Mouse (Mus musculus): ENCODE results near the gene Npas4. TPM values are rescaled to one million over a fixed set of nuclear protein-coding genes. Genes with fewer than 3 reads are reported as not detected.

Gene Npas4
- 0.05 and 0.09 TPM in 2 replicates for total RNA-seq (2012; rRNA removed)

DNA sequence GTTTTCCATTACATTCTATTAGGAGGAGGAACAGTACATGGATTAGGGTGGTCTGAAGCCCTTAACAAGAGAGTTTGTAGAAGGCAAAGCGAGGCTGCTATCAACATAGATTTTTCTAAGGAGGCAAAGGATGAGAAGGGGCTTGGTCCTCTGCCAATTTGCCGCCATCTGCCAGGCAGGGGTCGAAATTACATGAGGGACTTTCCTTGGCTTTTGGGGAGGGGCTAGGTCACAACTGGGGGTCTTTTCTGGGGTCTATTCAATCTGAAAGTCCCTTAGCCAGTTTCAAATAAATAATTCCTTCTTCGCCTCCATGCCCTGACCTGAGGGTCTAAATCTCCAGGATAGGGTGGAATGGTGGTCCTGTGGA, at the start of gene Npas4:
TSS of gene Npas4 (minus strand) at position 61 of the 370 bp plus-strand sequence.
- peak within 1 kb of the TSS; percentile 30 to 48; a peak in 2 of 4 replicates for H3K4me3 ChIP-seq (ENCODE audit: insufficient read depth in 1 of 2, low read depth in 1 of 2, low read length in 2 of 2, poor library complexity in 1 of 2, severe bottlenecking in 1 of 2)

DNA sequence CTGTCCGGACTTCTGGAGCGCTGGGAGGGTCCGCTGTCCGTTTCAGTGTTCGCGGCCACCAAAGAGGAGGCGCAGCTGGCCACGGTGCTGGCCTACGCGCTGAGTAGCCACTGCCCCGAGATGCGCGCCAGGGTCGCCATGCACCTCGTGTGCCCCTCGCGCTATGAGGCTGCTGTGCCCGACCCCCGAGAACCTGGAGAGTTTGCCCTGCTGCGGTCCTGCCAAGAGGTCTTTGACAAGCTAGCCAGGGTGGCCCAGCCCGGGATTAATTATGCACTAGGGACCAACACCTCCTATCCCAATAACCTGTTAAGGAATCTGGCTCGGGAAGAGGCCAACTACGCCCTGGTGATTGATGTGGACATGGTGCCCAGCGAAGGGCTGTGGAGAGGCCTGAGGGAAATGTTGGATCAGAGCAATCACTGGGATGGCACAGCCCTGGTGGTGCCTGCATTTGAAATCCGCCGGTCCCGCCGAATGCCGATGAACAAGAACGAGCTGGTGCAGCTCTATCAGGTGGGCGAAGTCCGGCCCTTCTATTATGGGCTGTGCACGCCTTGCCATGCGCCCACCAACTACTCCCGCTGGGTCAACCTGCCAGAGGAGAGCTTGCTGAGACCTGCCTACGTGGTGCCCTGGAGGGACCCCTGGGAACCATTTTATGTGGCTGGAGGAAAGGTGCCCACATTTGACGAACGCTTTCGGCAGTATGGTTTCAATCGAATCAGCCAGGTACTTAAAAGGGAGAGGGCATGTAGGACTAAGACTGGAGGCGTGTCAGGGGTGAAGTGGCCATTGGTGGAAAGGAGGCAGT, 49.4 kb upstream of the Npas4 start:
- Histone ChIP-seq H3K4me3 (ENCODE audit: insufficient read depth in 1 of 2, low read depth in 1 of 2, low read length in 2 of 2, poor library complexity in 1 of 2, severe bottlenecking in 1 of 2) (peak overlapping the region; percentile 70 to 77), H3K27ac (ENCODE audit: insufficient read depth, low read depth, low read length, poor library complexity, severe bottlenecking) (no peak overlapping the region), H3K4me1 (ENCODE audit: control insufficient read depth in 2 of 2, insufficient read depth in 2 of 2, low read length in 2 of 2, poor library complexity in 1 of 2) (peaks cover 4 to 6% of the 10 kb centered on the region in 2 experiments; a peak in 3 of 4 replicates), H3K36me3 (ENCODE audit: control insufficient read depth, insufficient read depth, low read length, poor library complexity, severe bottlenecking) (no peaks in the 10 kb centered on the region), H3K9ac (ENCODE audit: insufficient read depth, low read depth, low read length, poor library complexity, severe bottlenecking) (peak overlapping the region; percentile 77), H3K9me3 (ENCODE audit: control insufficient read depth, insufficient read depth, low read depth, low read length) (no peaks in the 10 kb centered on the region)
- no peak for DNase-seq (ENCODE audit: low read depth, low spot score)
- TF ChIP-seq CHD2 (IDR thresholded peaks at IDR 0.05; ENCODE audit: low read depth, low read length) (no peak), HCFC1 (IDR thresholded peaks at IDR 0.05; ENCODE audit: borderline replicate concordance, insufficient read depth, low read length) (no peak), ZC3H11A (IDR thresholded peaks at IDR 0.05; ENCODE audit: borderline replicate concordance, low read depth, low read length) (no peak), MAFK (IDR thresholded peaks at IDR 0.05; ENCODE audit: insufficient read depth, low read depth, low read length) (no peak), ZNF384 (IDR thresholded peaks at IDR 0.05; ENCODE audit: low read depth, low read length) (no peak)
- in situ Hi-C loops (cut with MboI; ENCODE audit: low sequenced_read_pairs in 2 of 2, unreplicated experiment in 2 of 2) = no loop called here

More for the DNA sequence above, at the start of gene Npas4:
- H3K4me1 ChIP-seq (ENCODE audit: control insufficient read depth in 2 of 2, insufficient read depth in 2 of 2, low read length in 2 of 2, poor library complexity in 1 of 2) = peaks cover 0 to 4% of the 10 kb centered on the region in 2 experiments; a peak in 1 of 4 replicates
- no peaks in the 10 kb centered on the region for H3K9me3 ChIP-seq (ENCODE audit: control insufficient read depth, insufficient read depth, low read depth, low read length)
- no peaks in the 10 kb centered on the region for H3K36me3 ChIP-seq (ENCODE audit: control insufficient read depth, insufficient read depth, low read length, poor library complexity, severe bottlenecking)
- DNase-seq (ENCODE audit: low read depth, low spot score) = no peak
- in situ Hi-C loops (cut with MboI; ENCODE audit: low sequenced_read_pairs in 2 of 2, unreplicated experiment in 2 of 2) = loop anchor here in 1 of 2 experiments (25.0 kb wide), 1 partner anchor 353 kb away; the partner anchor contains the start of gene Rce1
- TF ChIP-seq MAFK (IDR thresholded peaks at IDR 0.05; ENCODE audit: insufficient read depth, low read depth, low read length) = no peak
- H3K27ac ChIP-seq (ENCODE audit: insufficient read depth, low read depth, low read length, poor library complexity, severe bottlenecking) = no peak within 1 kb of the TSS; the same call in 1 of the 2 replicates
- no peak within 1 kb of the TSS for H3K9ac ChIP-seq (ENCODE audit: insufficient read depth, low read depth, low read length, poor library complexity, severe bottlenecking)

DNA sequence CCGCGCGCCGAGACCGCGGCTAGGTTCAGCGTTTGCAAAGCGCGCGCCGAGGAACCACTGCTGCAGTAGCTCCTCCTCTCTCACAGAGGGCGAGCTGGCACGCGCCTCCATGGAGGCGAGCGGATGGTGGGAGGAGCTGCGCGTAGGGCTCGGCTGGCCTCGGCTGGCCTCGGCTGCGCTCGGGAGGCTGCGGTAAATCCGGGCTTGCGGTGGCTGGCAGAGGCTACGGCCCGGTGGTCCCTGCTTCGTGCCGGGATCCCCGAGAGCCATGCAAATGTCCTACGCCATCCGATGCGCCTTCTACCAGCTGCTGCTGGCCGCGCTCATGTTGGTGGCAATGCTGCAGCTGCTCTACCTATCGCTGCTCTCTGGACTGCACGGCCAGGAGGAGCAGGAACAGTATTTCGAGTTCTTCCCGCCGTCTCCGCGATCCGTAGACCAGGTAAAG, 48.6 kb upstream of the Npas4 start, which contains the start of the genes B4gat1 and AC124502.3:
TSS of gene B4gat1 (plus strand) at position 118 of the 448 bp plus-strand sequence.
TSS of gene AC124502.3 (plus strand) at position 183 of the 448 bp plus-strand sequence.
- peak; percentile 60 for DNase-seq (ENCODE audit: low read depth, low spot score)
- H3K4me3 ChIP-seq (ENCODE audit: insufficient read depth in 1 of 2, low read depth in 1 of 2, low read length in 2 of 2, poor library complexity in 1 of 2, severe bottlenecking in 1 of 2) = peak within 1 kb of the TSS; percentile 70 to 77
- no peaks in the 10 kb centered on the region for H3K9me3 ChIP-seq (ENCODE audit: control insufficient read depth, insufficient read depth, low read depth, low read length)
- peak within 1 kb of the TSS; percentile 77 for H3K9ac ChIP-seq (ENCODE audit: insufficient read depth, low read depth, low read length, poor library complexity, severe bottlenecking)
- in situ Hi-C loops (cut with MboI; ENCODE audit: low sequenced_read_pairs in 2 of 2, unreplicated experiment in 2 of 2) = no loop called here
- no peak within 1 kb of the TSS for H3K27ac ChIP-seq (ENCODE audit: insufficient read depth, low read depth, low read length, poor library complexity, severe bottlenecking)
- peaks cover 4 to 6% of the 10 kb centered on the region in 2 experiments; a peak in 3 of 4 replicates for H3K4me1 ChIP-seq (ENCODE audit: control insufficient read depth in 2 of 2, insufficient read depth in 2 of 2, low read length in 2 of 2, poor library complexity in 1 of 2)
- H3K36me3 ChIP-seq (ENCODE audit: control insufficient read depth, insufficient read depth, low read length, poor library complexity, severe bottlenecking) = no peaks in the 10 kb centered on the region
- TF ChIP-seq MAFK (IDR thresholded peaks at IDR 0.05; ENCODE audit: insufficient read depth, low read depth, low read length) = no peak
- 0 out of 2 replicates have a peak, but pooled peaks have one; percentile 6 for TF ChIP-seq CHD2 (IDR thresholded peaks at IDR 0.05; ENCODE audit: low read depth, low read length)

DNA sequence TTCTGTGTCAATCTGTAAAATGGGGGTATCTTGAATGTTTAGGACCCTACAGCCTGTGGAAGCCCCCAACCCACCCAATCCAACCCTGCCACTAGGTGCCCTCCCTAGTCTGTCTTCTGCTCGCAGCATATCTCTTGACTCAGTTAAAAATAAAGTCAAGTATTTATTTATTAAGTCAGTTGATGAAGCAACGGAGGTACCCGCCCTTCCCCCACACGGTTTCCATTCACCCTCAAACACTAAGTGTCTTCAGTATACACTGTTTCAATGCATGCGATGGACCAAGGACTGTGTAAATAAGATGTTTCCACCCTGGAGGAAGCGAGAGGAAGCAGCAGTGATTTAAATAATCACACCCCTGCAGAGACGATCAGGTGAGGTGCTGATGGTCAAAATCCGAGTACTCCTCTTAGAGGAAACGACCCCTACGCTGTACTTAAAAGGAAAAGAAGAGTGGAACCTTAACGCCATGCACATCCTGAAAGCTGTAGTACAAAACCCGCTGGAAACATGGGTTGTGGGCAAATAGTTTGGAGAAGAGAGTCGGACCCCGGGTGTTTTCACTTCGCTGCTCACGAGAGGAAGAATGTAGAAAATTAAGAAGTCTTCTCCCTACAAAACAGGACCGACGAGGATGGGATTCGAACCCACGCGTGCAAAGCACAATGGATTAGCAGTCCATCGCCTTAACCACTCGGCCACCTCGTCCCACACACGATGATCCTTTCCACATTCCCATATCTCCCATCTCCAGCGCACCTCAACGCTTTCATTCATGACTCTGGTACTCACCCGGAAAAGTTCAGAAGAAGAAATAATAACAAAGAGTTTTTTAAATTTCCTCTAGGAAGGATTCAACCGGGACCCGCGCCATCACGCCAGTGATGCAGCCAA, 47.8 kb upstream of the Npas4 start:
- Histone ChIP-seq H3K9me3 (ENCODE audit: control insufficient read depth, insufficient read depth, low read depth, low read length) (no peaks in the 10 kb centered on the region), H3K4me3 (ENCODE audit: insufficient read depth in 1 of 2, low read depth in 1 of 2, low read length in 2 of 2, poor library complexity in 1 of 2, severe bottlenecking in 1 of 2) (peak overlapping the region; percentile 70 to 77), H3K9ac (ENCODE audit: insufficient read depth, low read depth, low read length, poor library complexity, severe bottlenecking) (peak overlapping the region; percentile 77), H3K4me1 (ENCODE audit: control insufficient read depth in 2 of 2, insufficient read depth in 2 of 2, low read length in 2 of 2, poor library complexity in 1 of 2) (peaks cover 4 to 6% of the 10 kb centered on the region in 2 experiments; a peak in 3 of 4 replicates), H3K36me3 (ENCODE audit: control insufficient read depth, insufficient read depth, low read length, poor library complexity, severe bottlenecking) (no peaks in the 10 kb centered on the region), H3K27ac (ENCODE audit: insufficient read depth, low read depth, low read length, poor library complexity, severe bottlenecking) (no peak overlapping the region)
- peak; percentile 70 for DNase-seq (ENCODE audit: low read depth, low spot score)
- in situ Hi-C loops (cut with MboI; ENCODE audit: low sequenced_read_pairs in 2 of 2, unreplicated experiment in 2 of 2) = no loop called here
- TF ChIP-seq HCFC1 (IDR thresholded peaks at IDR 0.05; ENCODE audit: borderline replicate concordance, insufficient read depth, low read length) (no peak), CHD2 (IDR thresholded peaks at IDR 0.05; ENCODE audit: low read depth, low read length) (no peak), ZNF384 (IDR thresholded peaks at IDR 0.05; ENCODE audit: low read depth, low read length) (no peak), ZC3H11A (IDR thresholded peaks at IDR 0.05; ENCODE audit: borderline replicate concordance, low read depth, low read length) (no peak), MAFK (IDR thresholded peaks at IDR 0.05; ENCODE audit: insufficient read depth, low read depth, low read length) (peak; percentile 74)

All from ES-E14 (cell line).